Mouse (Mus musculus) layer of hippocampus, postnatal 14 days (tissue): ENCODE measurements around the gene Macrod2. TPM values are rescaled to one million over a fixed set of nuclear protein-coding genes. Genes with fewer than 3 reads are reported as not detected.

Source experiments
- DNase-seq, 2 experiments: peaks; one replicate each; pipeline ENCODE4 v3.0.0; 2021 to 2022; ENCODE audit warnings: low spot score in 2 of 2, mixed read lengths in 1 of 2
- total RNA-seq, 2 experiments: library from RNA; stranded (reverse); gene quantifications; 2 replicates each; pipeline ENCODE4 v1.2.3; 2021

Macrod2 gene
- total RNA-seq, 2 experiments from 2014 or later, result 48.7 to 54.6 TPM

DNA sequence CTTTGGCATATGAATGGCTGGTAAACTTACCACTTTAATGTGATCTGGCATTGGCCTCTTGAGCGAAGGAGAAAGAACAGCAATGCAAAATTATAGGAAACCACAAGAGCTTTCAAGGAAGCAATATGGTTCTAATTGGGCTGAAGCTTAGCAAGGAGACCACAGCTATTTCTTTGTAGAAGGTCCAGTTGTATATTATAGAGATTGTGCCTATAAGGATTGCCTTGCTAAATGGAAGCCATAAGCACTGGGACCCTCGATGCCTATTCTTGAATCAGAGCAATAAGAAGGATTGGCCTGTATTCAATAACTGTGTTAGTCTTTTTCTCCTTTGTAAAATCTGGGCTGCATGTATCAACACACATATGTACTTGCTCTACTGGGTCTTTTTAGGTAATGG is 1754.2 kb downstream of the Macrod2 start:
- DNase-seq, result no peak

DNA sequence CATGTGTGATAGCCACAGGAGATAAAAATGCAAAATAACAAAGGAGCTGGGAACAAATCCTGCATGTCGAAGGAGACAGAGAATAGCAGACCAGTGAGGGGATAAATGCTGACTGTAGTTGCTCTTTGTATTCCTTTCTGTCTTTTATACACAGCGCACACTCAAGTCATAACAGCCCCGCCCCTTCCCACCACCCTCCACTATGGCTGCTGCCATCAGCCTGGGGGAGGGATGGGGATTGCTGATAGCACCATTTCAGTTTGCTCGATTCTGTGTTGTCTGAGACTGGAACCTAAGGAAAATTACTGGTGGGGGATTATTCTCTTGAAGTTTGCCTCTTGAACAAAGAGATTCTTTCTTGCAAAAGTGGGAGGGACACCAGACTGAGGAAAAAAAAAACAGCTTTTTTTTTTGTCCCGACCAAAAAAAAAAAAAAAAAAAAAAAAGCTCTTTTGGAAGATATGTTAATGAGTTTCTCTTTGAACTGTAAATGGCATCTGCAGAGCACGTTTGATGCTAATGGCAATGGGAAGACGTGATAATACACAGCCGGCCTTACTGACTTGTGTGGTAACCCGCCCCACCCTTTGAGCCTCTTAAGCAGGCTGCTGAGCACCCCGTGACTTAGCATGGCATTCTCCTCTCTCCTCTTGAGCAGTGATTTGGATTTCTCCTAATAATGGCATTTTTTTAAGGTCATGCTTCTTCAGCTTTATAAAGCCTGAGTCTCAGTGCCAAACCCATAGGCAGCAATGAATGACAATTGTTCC is 1768.6 kb downstream of the Macrod2 start:
- no peak for DNase-seq

- no peak for DNase-seq
Measured at GRCm38 (mm10) chr2:142169649-142170048, 1774.5 kb downstream of the Macrod2 start.

DNA sequence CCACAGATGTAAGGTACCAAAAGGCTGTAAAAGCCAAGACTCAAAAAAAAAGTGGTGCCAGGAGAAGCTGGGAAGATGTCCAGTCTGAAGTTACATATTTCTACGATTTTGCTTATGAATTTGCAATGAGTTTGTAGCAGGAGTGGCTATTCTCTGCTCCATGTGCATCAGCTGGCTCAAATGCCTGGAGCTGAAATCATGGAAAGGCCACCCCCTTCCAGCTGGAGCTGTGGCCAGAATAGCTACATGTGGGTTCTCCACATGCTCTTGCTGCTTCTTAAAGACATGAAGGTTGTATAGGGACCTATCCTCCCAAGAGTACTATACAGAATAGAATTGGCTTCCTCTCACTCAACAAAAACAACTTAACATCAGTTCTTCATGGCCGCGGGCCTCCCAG is 1777.6 kb downstream of the Macrod2 start:
- no peak for DNase-seq

DNA sequence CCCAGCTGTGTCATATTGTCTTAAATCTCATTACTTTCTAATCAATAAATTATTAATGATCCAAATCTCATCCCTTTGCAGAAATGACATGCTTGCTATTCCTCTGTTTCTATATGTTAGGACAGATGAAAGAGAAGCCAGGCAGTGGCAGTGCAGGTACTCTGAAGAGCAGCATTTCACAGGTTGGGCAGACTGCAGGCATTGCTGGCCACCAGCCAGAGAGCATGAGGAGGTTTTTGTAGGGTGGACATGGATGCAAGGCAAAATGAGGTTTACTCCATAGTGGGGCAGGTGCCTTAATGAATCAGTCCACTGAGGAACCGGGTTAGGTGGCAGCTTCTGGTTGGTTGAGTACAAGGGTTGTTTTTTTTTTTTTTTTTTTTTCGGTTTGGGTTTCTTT is 1778.9 kb downstream of the Macrod2 start:
- DNase-seq, result no peak

- no peak for DNase-seq
Measured at GRCm38 (mm10) chr2:142186922-142187321, 1791.8 kb downstream of the Macrod2 start.

DNA sequence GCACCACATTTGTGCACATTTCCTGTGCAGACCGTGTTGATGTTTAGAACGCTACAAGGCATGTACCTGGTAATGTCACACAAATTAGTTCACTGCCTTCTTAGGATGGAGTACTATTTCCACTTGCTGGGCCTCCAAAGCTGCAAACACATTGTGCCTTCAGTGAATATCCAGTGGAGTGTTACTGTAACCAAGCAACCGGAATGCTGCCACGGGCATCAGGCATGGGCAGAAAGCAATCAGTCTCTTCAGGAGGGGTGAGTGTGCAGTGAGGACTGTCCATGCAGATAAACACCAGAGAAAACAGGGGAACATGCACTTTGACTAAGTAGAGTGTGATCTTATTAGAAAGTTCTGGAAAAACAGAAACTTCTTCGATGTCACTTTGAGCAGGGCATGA is 1792.3 kb downstream of the Macrod2 start:
- peak; percentile 16 to 25 for DNase-seq

DNA sequence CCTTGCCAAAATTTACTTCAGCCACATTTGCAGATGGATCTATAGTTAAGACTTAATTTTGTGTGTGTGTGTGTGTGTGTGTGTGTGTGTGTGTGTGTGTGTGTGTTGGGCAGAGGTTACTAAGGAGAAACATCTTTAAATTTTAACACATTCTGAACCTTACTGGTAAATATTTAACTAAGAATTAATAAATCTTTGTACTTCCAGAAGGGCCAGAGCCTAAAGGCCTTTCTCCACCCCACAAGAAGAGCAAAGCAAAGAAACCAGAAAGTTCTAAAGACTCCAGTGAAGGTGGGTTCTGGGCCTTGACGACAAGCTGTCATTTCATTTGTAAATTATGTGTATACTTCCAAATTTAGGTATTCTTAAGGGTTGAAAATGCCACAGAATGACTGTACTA is 1822.3 kb downstream of the Macrod2 start:
- DNase-seq, result no peak

- no peak for DNase-seq
Measured at GRCm38 (mm10) chr2:142222137-142222921, 1827.2 kb downstream of the Macrod2 start.

GRCm38 (mm10) chr2:142222926-142223325 is 1827.8 kb downstream of the Macrod2 start:
- no peak for DNase-seq

DNA sequence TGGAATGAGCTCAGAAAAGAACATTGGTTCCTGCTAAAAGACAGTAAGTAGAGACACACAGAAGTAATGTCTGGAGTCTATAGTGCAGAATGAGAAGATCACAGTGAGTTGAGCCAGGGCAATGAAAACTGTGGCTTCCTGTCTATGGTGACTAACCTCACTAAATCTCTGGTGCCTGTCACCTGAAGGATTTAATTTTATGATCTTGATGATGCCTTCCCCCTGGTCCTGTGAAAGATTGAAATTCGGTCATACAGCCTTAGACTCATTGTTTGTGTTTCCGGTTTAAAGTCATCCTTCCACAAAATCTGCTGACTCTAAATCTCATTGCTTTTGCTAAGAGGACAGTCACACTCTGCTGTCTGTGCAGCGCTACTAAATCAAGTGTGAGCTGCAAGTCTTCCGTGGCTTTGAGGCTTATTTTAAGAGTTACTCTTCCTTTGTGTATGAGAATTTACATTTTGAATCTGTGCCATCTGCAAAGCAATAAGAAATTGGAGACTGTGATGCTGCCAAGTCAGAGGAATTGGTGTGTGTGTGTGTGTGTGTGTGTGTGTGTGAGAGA is 1836.0 kb downstream of the Macrod2 start:
- no peak for DNase-seq

DNA sequence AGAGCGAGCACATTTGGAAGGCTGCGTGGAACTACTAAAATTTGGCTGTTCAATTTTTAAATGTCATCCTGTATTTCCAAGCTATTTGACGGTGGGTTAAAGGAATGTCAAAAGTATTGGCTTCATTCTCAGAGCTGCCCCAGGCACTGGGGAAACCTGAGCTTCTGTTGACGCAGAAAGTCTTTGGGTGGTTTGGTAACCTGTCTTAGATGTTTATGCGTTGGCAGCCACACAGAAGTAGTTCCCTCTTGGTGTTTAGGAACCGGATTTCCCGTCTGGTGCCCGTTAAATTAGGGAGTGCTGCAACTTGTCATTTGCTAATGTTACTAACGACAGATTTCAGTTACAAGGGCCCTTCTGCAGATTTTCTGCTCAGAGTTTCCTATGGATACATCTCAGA is 1837.7 kb downstream of the Macrod2 start:
- no peak for DNase-seq

GRCm38 (mm10) chr2:142243483-142243882 is 1848.4 kb downstream of the Macrod2 start:
- no peak for DNase-seq

DNA sequence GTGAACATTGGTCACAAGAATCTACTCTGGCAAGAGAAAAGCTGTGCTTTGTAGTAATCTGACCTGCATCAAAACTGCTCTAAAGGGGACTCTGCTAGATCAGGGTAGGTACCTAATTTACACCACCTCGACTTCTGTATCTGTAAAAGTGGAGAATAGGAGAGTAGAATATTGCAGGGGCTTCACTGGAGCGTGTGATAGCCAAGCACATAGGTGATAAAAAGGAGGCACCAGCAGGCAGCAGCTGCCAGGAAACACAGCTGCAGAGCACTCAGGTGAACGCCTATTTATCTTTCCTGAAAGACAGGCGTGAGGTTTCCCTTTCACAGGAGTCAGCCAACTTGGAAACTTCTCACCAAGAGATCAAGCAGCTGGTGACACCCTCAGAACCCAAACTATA is 1855.3 kb downstream of the Macrod2 start:
- no peak for DNase-seq

DNA sequence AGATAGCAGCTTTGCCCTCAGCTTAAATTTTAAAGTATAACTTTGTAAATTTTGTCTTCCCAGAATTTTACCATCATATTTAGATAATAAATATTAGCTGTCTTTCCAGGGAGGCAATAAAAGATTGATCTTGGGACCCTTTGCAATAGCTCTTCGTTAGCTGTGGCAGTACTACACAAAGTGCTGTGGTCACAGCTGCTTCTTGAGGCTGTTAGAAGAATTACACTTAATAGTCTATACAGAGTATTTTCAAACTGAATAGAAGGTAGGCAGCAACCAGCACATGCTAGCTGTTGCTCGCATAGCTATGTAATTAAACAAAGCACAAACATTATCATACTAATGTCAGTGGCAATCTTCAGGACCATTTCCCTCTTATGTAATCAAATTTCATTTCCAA is 1856.4 kb downstream of the Macrod2 start:
- no peak for DNase-seq

GRCm38 (mm10) chr2:142253913-142254312 is 1858.8 kb downstream of the Macrod2 start:
- peak; percentile 88 to 90 for DNase-seq

GRCm38 (mm10) chr2:142254566-142254965 is 1859.5 kb downstream of the Macrod2 start:
- peak in 1 of 2 experiments; percentile 43 for DNase-seq

GRCm38 (mm10) chr2:142257501-142257900 is 1862.4 kb downstream of the Macrod2 start:
- peak in 1 of 2 experiments; percentile 47 for DNase-seq

- DNase-seq, result no peak
Measured at GRCm38 (mm10) chr2:142261046-142261445, 1865.9 kb downstream of the Macrod2 start.

GRCm38 (mm10) chr2:142264697-142265096 is 1869.6 kb downstream of the Macrod2 start:
- no peak for DNase-seq

DNA sequence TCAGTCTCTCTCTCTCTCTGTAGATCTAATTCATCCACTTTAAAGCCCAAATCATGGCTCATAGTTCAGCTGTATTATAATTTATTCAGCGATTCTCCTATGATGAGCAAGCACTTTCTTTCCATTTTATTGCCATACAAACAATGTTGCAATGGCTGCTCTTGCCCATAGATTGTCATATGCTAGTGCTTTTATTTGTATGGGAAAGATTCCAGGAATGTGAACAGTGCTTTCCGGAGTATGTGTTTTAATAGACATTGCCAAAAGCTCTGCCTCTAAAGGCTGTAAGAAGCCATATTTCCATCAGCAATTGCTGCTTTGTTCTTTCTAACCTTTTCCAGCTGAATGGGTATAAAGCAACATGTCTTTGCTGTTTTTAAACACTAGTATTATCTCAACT is 1872.7 kb downstream of the Macrod2 start:
- DNase-seq, result no peak

DNA sequence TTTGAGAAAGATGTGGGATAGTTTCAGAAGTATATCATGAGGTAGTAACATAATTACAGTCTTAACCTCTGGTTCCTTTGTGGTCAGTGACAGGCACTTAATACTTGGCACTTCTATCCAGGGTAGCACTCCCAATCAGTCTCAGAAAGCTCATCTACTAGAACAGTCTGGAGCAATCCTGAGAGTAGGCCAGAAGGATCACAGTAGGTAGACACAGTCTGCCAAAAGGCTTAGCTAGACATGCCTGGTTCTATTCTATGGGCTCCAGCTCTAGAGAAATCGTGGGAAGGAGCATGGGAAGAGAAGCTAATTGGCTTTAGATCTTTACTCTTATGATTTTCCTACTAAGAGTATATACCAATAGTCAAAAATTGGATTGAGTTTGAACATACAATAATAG is 1891.7 kb downstream of the Macrod2 start:
- no peak for DNase-seq
